Mouse (Mus musculus): Measurements from ENCODE around the gene Kitl.

DNA sequence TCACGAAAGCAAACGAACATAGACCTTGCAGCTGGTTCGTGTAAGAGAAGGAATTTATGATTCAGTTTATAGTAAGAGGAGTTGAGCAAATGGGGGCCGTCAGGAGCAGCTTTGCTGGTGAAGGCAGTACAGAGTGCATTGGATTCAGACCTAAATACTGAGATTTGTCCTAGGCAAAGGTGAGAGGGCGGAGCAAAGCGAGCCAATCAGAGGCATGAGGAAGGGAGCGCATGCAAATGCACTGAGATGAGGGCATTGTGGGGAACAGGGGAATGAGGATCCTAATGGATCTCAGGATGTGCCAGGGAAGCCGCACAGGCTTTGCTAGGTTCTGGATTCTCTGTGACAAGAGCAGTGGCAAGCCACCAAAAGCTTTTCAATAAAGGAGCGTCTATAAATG, 5.1 kb upstream of the Kitl start:
- no peak for TF ChIP-seq CTCF (IDR thresholded peaks at IDR 0.05; ENCODE audit: low read depth, low read length)
- TF ChIP-seq GATA1 (IDR thresholded peaks at IDR 0.05; ENCODE audit: borderline replicate concordance, low read length) = no peak
- no peak for TF ChIP-seq GATA2 (IDR thresholded peaks at IDR 0.05; ENCODE audit: borderline replicate concordance, low read depth, low read length)
- TF ChIP-seq TAL1 (conservative IDR thresholded peaks at IDR 0.05; ENCODE audit: low read depth, low read length) = no peak
- no peak for TF ChIP-seq POLR2AphosphoS5 (IDR thresholded peaks at IDR 0.05; ENCODE audit: insufficient replicate concordance, low read depth, low read length)
